7 mouse cellular contexts compared by ENCODE assay signal in the genomic region with DNA sequence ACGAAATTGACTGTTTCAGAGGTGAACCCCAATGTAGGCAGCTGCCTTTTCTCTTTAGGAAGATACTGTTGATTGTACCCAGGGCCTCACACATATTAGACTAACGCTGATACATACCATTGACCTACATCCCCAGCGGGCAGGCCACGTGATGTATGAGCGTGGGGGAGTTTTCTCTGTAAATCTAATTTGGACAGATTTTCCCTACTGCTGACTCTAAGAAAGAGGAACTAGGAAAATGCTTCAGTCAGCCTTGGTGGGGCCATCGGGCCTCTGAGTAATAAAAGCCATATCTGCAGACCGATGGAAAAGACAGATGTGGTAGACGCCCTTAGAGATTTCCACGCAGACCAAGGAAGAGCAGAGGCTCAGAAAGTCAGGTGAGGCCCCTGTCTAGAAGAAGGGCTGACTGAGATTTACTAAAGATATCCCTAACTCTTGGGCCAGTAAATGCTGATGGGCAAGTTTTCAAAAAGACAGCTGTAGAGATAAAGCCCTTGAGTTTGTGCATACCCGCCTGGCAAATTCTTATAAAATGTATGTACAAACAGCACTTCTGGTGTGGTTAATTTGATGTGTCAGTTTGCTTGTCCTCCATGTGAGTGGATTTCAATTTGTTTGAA. TPM values are rescaled to one million over a fixed set of nuclear protein-coding genes. Genes with fewer than 3 reads are reported as not detected.
DNase-seq lines count a peak whose midpoint lies in the region; ATAC-seq and TF ChIP-seq lines count a peak whose summit lies in the region.

No protein-coding gene starts in this region.

- no peaks in the 10 kb centered on the region for H3K79me3 ChIP-seq in C2C12 (ENCODE audit: low read depth)

- no peaks in the 10 kb centered on the region for H3K79me2 ChIP-seq in C2C12 (ENCODE audit: control insufficient read depth, insufficient read depth)

- H3K4me3 ChIP-seq in C2C12 (ENCODE audit: insufficient read depth, poor library complexity, severe bottlenecking) = peak overlapping the region; percentile 15
- H3K4me3 ChIP-seq in embryonic facial prominence, embryonic 15.5 days (replicated peaks) = peak overlapping the region; percentile 67
- peak overlapping the region; percentile 77 for H3K4me3 ChIP-seq in heart, embryonic 16.5 days (ENCODE audit: low read length)
- H3K4me3 ChIP-seq in limb, embryonic 11.5 days (ENCODE audit: low read depth, low read length) = peak overlapping the region; percentile 65
- H3K4me3 ChIP-seq in stomach, embryonic 14.5 days (ENCODE audit: low read depth, low read length) = peak overlapping the region; percentile 58; the same call in 1 of the 2 replicates

- DNase-seq in 416B (ENCODE audit: low read depth) = peak; percentile 83
- no peak for DNase-seq in limb, embryonic 11.5 days (ENCODE audit: low spot score)

- peak overlapping the region; percentile 63 for H3K4me2 ChIP-seq in embryonic facial prominence, embryonic 15.5 days (replicated peaks)
- peak overlapping the region; percentile 82 for H3K4me2 ChIP-seq in heart, embryonic 16.5 days (ENCODE audit: low read depth, low read length)
- H3K4me2 ChIP-seq in limb, embryonic 11.5 days (ENCODE audit: low read depth, severe bottlenecking) = peak overlapping the region; percentile 46
- H3K4me2 ChIP-seq in stomach, embryonic 14.5 days (replicated peaks; ENCODE audit: low read depth, low read length) = peak overlapping the region; percentile 64

- TF ChIP-seq CTCF in C2C12 (IDR thresholded peaks at IDR 0.05; ENCODE audit: control insufficient read depth, insufficient read depth, insufficient read length) = no peak

- ATAC-seq in embryonic facial prominence, embryonic 15.5 days (ENCODE audit: insufficient number of reproducible peaks, low FRiP score, low TSS enrichment, low read depth) = peak; percentile 40; the same call in 1 of the 2 replicates
- 0 out of 2 replicates have a peak, but pooled peaks have one; percentile 6 for ATAC-seq in heart, embryonic 16.5 days (replicated peaks; ENCODE audit: extremely low read depth, insufficient read depth, low FRiP score)
- peak; percentile 38 for ATAC-seq in limb, embryonic 11.5 days (ENCODE audit: insufficient number of reproducible peaks, low FRiP score, low TSS enrichment, low read depth)
- peak; percentile 56 for ATAC-seq in megakaryocyte progenitor cell, adult 5-6 weeks (replicated peaks; ENCODE audit: poor library complexity)
- ATAC-seq in stomach, embryonic 14.5 days (ENCODE audit: insufficient number of reproducible peaks, insufficient read depth, low FRiP score, low read depth) = peak; percentile 48; the same call in 1 of the 2 replicates

- H3K27ac ChIP-seq in embryonic facial prominence, embryonic 15.5 days (replicated peaks) = peak overlapping the region; percentile 80
- H3K27ac ChIP-seq in heart, embryonic 16.5 days (ENCODE audit: low read length) = peak overlapping the region; percentile 53
- H3K27ac ChIP-seq in limb, embryonic 11.5 days (replicated peaks; ENCODE audit: low read depth, low read length) = no peak overlapping the region
- peak overlapping the region; percentile 49 for H3K27ac ChIP-seq in stomach, embryonic 14.5 days (ENCODE audit: low read length)

- no peak overlapping the region for H3ac ChIP-seq in C2C12 (ENCODE audit: control insufficient read depth, insufficient read length, low read depth)

- no peaks in the 10 kb centered on the region for H3K36me3 ChIP-seq in C2C12 (ENCODE audit: control insufficient read depth, insufficient read depth)
- H3K36me3 ChIP-seq in embryonic facial prominence, embryonic 15.5 days = 0 out of 2 replicates have a peak, but pooled peaks cover 2% of the 10 kb centered on the region
- no peaks in the 10 kb centered on the region for H3K36me3 ChIP-seq in heart, embryonic 16.5 days (ENCODE audit: control insufficient read depth, insufficient read depth)
- H3K36me3 ChIP-seq in limb, embryonic 11.5 days (ENCODE audit: control insufficient read depth, insufficient read depth, low read length) = no peaks in the 10 kb centered on the region
- no peaks in the 10 kb centered on the region for H3K36me3 ChIP-seq in stomach, embryonic 14.5 days (ENCODE audit: control insufficient read depth, insufficient read depth, low read length)

- 54% methylated on average over 10 of the region's 10 CpGs for WGBS in embryonic facial prominence, embryonic 15.5 days
- 64% methylated on average over 10 of the region's 10 CpGs for WGBS in heart, embryonic 16.5 days
- WGBS in limb, embryonic 11.5 days = 82% methylated on average over 10 of the region's 10 CpGs
- WGBS in stomach, embryonic 14.5 days = 62% methylated on average over 10 of the region's 10 CpGs

- peaks cover 15% of the 10 kb centered on the region for H3K4me1 ChIP-seq in embryonic facial prominence, embryonic 15.5 days
- H3K4me1 ChIP-seq in heart, embryonic 16.5 days (ENCODE audit: control insufficient read depth, insufficient read depth, low read length) = peaks cover 5% of the 10 kb centered on the region; the same call in 1 of the 2 replicates
- no peaks in the 10 kb centered on the region for H3K4me1 ChIP-seq in limb, embryonic 11.5 days (ENCODE audit: control insufficient read depth, insufficient read depth, low read length)
- H3K4me1 ChIP-seq in stomach, embryonic 14.5 days (ENCODE audit: control insufficient read depth, insufficient read depth, low read length) = peaks cover 3% of the 10 kb centered on the region; the same call in 1 of the 2 replicates

- no peaks in the 10 kb centered on the region for H3K9me3 ChIP-seq in embryonic facial prominence, embryonic 15.5 days (replicated peaks)
- no peaks in the 10 kb centered on the region for H3K9me3 ChIP-seq in heart, embryonic 16.5 days (replicated peaks; ENCODE audit: control insufficient read depth, low read length)
- H3K9me3 ChIP-seq in limb, embryonic 11.5 days (ENCODE audit: control insufficient read depth, low read length) = no peaks in the 10 kb centered on the region
- no peaks in the 10 kb centered on the region for H3K9me3 ChIP-seq in stomach, embryonic 14.5 days (ENCODE audit: control insufficient read depth, low read depth, low read length)

- no peaks in the 10 kb centered on the region for H3K27me3 ChIP-seq in C2C12 (ENCODE audit: control insufficient read depth, insufficient read depth, insufficient read length)
- H3K27me3 ChIP-seq in embryonic facial prominence, embryonic 15.5 days = no peaks in the 10 kb centered on the region
- H3K27me3 ChIP-seq in heart, embryonic 16.5 days (ENCODE audit: control insufficient read depth, insufficient read depth, low read length) = no peaks in the 10 kb centered on the region
- no peaks in the 10 kb centered on the region for H3K27me3 ChIP-seq in limb, embryonic 11.5 days (ENCODE audit: control insufficient read depth, insufficient read depth, low read length)
- H3K27me3 ChIP-seq in stomach, embryonic 14.5 days (ENCODE audit: control insufficient read depth, insufficient read depth, low read length) = no peaks in the 10 kb centered on the region

- H3K9ac ChIP-seq in embryonic facial prominence, embryonic 15.5 days = 0 out of 2 replicates have a peak overlapping the region, but pooled peaks have one; percentile 6
- H3K9ac ChIP-seq in heart, embryonic 16.5 days (ENCODE audit: low read length) = peak overlapping the region; percentile 42
- H3K9ac ChIP-seq in limb, embryonic 11.5 days (ENCODE audit: low read length) = no peak overlapping the region; the same call in 1 of the 2 replicates
- no peak overlapping the region; the same call in 1 of the 2 replicates for H3K9ac ChIP-seq in stomach, embryonic 14.5 days (replicated peaks; ENCODE audit: low read depth, low read length)

TF ChIP-seq in C2C12, 6 proteins besides CTCF, POLR2A, EP300 and RAD21:
- TF ChIP-seq USF1 (IDR thresholded peaks at IDR 0.05; ENCODE audit: low read depth) (peak; percentile 43), MYOD1 (IDR thresholded peaks at IDR 0.05; ENCODE audit: control insufficient read depth, insufficient read length, low read depth) (no peak), MYOG (IDR thresholded peaks at IDR 0.05; ENCODE audit: control insufficient read depth, extremely low read depth, insufficient read length) (no peak), FOSL1 (IDR thresholded peaks at IDR 0.05; ENCODE audit: insufficient read depth, low read length, poor library complexity, severe bottlenecking) (no peak), CEBPB (IDR thresholded peaks at IDR 0.05; ENCODE audit: low read depth) (no peak), MAX (IDR thresholded peaks at IDR 0.05) (no peak)

RNA-seq across cellular contexts. Expression of a gene that starts 0.7 kb away (rescaled TPM):
- polyA plus RNA-seq in C2C12 (2012; fragmentation: generic; extraction: Trizol) = 3.7 TPM
- 17.6 and 19.7 TPM in 2 replicates for polyA plus RNA-seq in embryonic facial prominence, embryonic 15.5 days (2015; fragmentation: Nextera tagmentation; extraction: Ambion mirVana)
- 8.8 and 9.7 TPM in 2 replicates for polyA plus RNA-seq in heart, embryonic 16.5 days (2015; fragmentation: Nextera tagmentation; extraction: Ambion mirVana)
- polyA plus RNA-seq in limb, embryonic 11.5 days (2014; fragmentation: Nextera tagmentation; extraction: Ambion mirVana) = 14.6 and 15.0 TPM in 2 replicates
- 9.7 and 10.0 TPM in 2 replicates for total RNA-seq in megakaryocyte progenitor cell, adult 5-6 weeks (2015)
- 6.6 and 7.0 TPM in 2 replicates for total RNA-seq in megakaryocyte progenitor cell, adult 5-6 weeks (2017)
- polyA plus RNA-seq in stomach, embryonic 14.5 days (2014; fragmentation: Nextera tagmentation; extraction: Ambion mirVana) = 15.3 and 16.9 TPM in 2 replicates

RNA-seq across cellular contexts. Expression of a gene that starts 26.8 kb away (rescaled TPM):
- polyA plus RNA-seq in C2C12 (2012; fragmentation: generic; extraction: Trizol) = 5.9 TPM
- 21.2 and 21.7 TPM in 2 replicates for polyA plus RNA-seq in embryonic facial prominence, embryonic 15.5 days (2015; fragmentation: Nextera tagmentation; extraction: Ambion mirVana)
- 3.6 and 5.0 TPM in 2 replicates for polyA plus RNA-seq in heart, embryonic 16.5 days (2015; fragmentation: Nextera tagmentation; extraction: Ambion mirVana)
- 5.0 and 5.7 TPM in 2 replicates for polyA plus RNA-seq in limb, embryonic 11.5 days (2014; fragmentation: Nextera tagmentation; extraction: Ambion mirVana)
- total RNA-seq in megakaryocyte progenitor cell, adult 5-6 weeks (2015) = 0.05 and 0.17 TPM in 2 replicates
- not detected in 2 replicates for total RNA-seq in megakaryocyte progenitor cell, adult 5-6 weeks (2017)
- 11.7 and 14.6 TPM in 2 replicates for polyA plus RNA-seq in stomach, embryonic 14.5 days (2014; fragmentation: Nextera tagmentation; extraction: Ambion mirVana)

Comparison
In these comparisons a context has a peak if more than half of its experiments do, and no peak if none do; other contexts are left out.
1. H3K4me3 ChIP-seq: peak in every context shown above with its lines; median percentile 77 in heart, embryonic 16.5 days; 67 in embryonic facial prominence, embryonic 15.5 days; 65 in limb, embryonic 11.5 days; 58 in stomach, embryonic 14.5 days; 15 in C2C12.
2. ATAC-seq: peak in every context shown above with its lines; median percentile 56 in megakaryocyte progenitor cell, adult 5-6 weeks; 48 in stomach, embryonic 14.5 days; 40 in embryonic facial prominence, embryonic 15.5 days; 38 in limb, embryonic 11.5 days; 6 in heart, embryonic 16.5 days.
3. H3K9ac ChIP-seq: peak in embryonic facial prominence, embryonic 15.5 days (single experiment) and heart, embryonic 16.5 days (single experiment); none in limb, embryonic 11.5 days (single experiment) and stomach, embryonic 14.5 days (single experiment).
4. Peak in every context shown above with its lines, with median percentiles within 50 percentile points of each other: H3K4me2 ChIP-seq.